Mouse (Mus musculus): ENCODE measurements at regions not wholly inside any gene's neighbourhood (a gene's known extent, or its start where the extent isn't known, plus 50 kb on each side); places are given as distances from the start of the nearest gene placed in this dataset.

DNA sequence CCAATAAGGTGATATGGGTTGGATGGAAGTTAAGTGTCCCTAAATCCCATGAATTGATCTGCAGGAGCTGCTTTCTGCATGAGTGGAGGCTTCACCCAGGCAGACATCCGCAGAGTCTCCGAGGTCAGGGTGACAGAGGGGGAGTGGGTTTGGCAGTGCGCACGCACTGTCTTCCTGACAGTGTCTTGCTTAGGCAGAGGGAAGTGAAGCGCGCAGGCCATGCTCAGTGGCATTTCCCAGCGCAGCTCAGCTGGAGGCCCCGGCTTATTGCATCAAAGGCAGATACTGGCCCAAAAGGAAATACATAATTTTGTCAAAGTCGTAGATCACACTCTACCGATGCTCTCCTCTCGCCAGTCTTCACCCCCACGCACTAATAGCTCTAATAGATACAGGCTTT lies 252.7 kb upstream of the Dnajc24 start:
- Histone ChIP-seq H3K4me3 (ENCODE audit: low read depth, low read length) (no peak overlapping the region), H3K27ac (ENCODE audit: low read depth, low read length) (no peak overlapping the region), H3K4me2 (ENCODE audit: low read depth) (no peak overlapping the region), H3K9me3 (ENCODE audit: control insufficient read depth, low read length) (no peaks in the 10 kb centered on the region), H3K27me3 (ENCODE audit: control insufficient read depth, insufficient read depth, low read length) (no peaks in the 10 kb centered on the region), H3K36me3 (ENCODE audit: control insufficient read depth, insufficient read depth, low read length) (no peaks in the 10 kb centered on the region), H3K9ac (ENCODE audit: low read length) (no peak overlapping the region), H3K4me1 (ENCODE audit: control insufficient read depth, insufficient read depth, low read length) (no peaks in the 10 kb centered on the region)
- peak; percentile 26 for DNase-seq (ENCODE audit: low spot score)
- 50% methylated on average over 12 of the region's 12 CpGs for WGBS
- ATAC-seq (ENCODE audit: insufficient read depth, low FRiP score, low TSS enrichment), result peak; percentile 73

DNA sequence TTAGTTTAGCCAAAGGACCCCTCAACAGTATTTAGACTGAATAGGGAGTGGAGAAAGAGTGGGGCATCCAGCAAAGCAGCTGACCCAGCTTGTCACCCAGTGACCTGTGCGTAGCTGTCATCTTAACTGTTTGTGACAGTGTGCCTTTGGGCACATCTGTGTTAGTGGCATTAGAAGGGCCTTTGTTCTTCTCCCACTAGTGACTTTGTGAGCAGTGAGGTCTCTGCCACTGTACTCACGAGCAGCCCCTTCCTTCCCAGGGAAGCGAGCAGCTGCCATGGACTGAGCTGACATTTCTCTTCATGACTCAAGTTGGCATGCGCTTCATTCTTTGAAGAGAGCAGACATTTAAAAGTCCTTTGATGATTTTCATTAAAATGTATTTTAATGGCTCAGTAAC lies 231.0 kb upstream of the Dnajc24 start:
- Histone ChIP-seq H3K36me3 (ENCODE audit: control insufficient read depth, insufficient read depth, low read length) (no peaks in the 10 kb centered on the region), H3K9ac (ENCODE audit: low read length) (no peak overlapping the region), H3K4me1 (ENCODE audit: control insufficient read depth, insufficient read depth, low read length) (no peaks in the 10 kb centered on the region), H3K9me3 (ENCODE audit: control insufficient read depth, low read length) (no peaks in the 10 kb centered on the region), H3K4me3 (ENCODE audit: low read depth, low read length) (no peak overlapping the region), H3K4me2 (ENCODE audit: low read depth) (no peak overlapping the region), H3K27ac (ENCODE audit: low read depth, low read length) (no peak overlapping the region), H3K27me3 (ENCODE audit: control insufficient read depth, insufficient read depth, low read length) (no peaks in the 10 kb centered on the region)
- WGBS, result 82% methylated on average over 4 of the region's 4 CpGs
- DNase-seq (ENCODE audit: low spot score) (no peak), ATAC-seq (ENCODE audit: insufficient read depth, low FRiP score, low TSS enrichment) (no peak)

DNA sequence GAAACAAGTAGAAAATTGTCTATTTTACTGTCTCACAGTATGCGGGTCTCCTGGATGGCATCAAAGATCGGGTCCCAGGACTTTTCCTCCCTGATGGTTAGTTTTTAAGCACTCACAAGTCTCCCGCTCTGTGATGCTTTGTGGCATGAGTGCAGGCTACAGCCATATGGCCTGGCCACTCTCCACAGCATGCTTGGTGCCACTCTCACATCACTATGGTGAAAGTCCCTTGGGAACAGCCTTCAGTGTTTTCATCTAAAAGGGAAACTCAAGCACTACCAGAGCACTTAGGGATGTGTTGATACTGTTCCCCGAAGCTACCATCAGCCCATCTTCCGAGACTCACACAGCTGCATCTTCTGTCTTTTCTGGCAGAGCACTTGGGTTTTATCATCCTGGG lies 227.8 kb upstream of the Dnajc24 start:
- Histone ChIP-seq H3K4me2 (ENCODE audit: low read depth) (no peak overlapping the region), H3K9me3 (ENCODE audit: control insufficient read depth, low read length) (no peaks in the 10 kb centered on the region), H3K27ac (ENCODE audit: low read depth, low read length) (no peak overlapping the region), H3K36me3 (ENCODE audit: control insufficient read depth, insufficient read depth, low read length) (no peaks in the 10 kb centered on the region), H3K27me3 (ENCODE audit: control insufficient read depth, insufficient read depth, low read length) (no peaks in the 10 kb centered on the region), H3K9ac (ENCODE audit: low read length) (no peak overlapping the region), H3K4me1 (ENCODE audit: control insufficient read depth, insufficient read depth, low read length) (no peaks in the 10 kb centered on the region), H3K4me3 (ENCODE audit: low read depth, low read length) (no peak overlapping the region)
- DNase-seq (ENCODE audit: low spot score), result no peak
- no peak for ATAC-seq (ENCODE audit: insufficient read depth, low FRiP score, low TSS enrichment)
- 85% methylated on average over 5 of the region's 5 CpGs for WGBS

DNA sequence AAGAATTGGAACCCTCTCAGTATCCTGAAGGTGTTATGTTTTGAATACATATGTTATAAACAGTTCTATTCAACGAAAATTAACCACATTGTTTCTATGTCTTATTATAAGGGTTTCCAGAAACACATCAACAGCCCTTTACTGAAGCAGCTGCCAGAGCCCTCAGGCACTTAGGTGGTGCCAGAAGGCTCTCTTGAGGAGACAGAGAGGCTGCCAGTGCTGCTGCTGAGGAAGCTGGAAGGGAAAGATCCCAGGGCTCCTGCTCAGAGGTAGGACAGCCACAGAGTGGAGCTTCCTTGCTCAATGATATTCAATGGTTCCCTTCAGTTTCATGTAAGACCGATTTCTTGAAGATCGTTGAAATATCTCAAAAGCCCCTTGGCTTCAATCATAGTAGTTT lies 226.7 kb upstream of the Dnajc24 start:
- Histone ChIP-seq H3K9ac (ENCODE audit: low read length) (no peak overlapping the region), H3K27me3 (ENCODE audit: control insufficient read depth, insufficient read depth, low read length) (no peaks in the 10 kb centered on the region), H3K4me3 (ENCODE audit: low read depth, low read length) (no peak overlapping the region), H3K4me1 (ENCODE audit: control insufficient read depth, insufficient read depth, low read length) (no peaks in the 10 kb centered on the region), H3K27ac (ENCODE audit: low read depth, low read length) (no peak overlapping the region), H3K36me3 (ENCODE audit: control insufficient read depth, insufficient read depth, low read length) (no peaks in the 10 kb centered on the region), H3K4me2 (ENCODE audit: low read depth) (no peak overlapping the region), H3K9me3 (ENCODE audit: control insufficient read depth, low read length) (no peaks in the 10 kb centered on the region)
- ATAC-seq (ENCODE audit: insufficient read depth, low FRiP score, low TSS enrichment) (no peak), DNase-seq (ENCODE audit: low spot score) (no peak)
- WGBS, result 78% methylated on average over 3 of the region's 3 CpGs

DNA sequence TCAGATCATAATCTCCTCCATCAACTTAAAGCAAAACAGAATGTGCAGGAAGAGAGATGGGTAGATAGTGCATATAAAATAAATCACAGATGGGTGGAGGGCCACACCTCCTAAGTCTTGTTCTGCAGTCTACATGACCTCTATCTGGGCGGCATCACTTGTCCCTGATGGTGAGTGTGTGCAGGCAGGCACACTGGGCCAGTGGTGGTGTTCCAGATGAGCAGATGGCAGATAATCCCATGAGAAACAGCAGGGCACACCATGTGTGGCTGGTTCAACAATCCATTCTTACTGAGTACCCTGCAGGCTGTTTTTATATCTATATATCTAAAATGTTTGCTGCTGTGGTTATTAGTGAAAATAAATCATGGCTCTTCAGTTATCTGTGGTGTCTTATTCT lies 224.9 kb upstream of the Dnajc24 start:
- H3K4me2 ChIP-seq (ENCODE audit: low read depth), result no peak overlapping the region
- no peaks in the 10 kb centered on the region for H3K9me3 ChIP-seq (ENCODE audit: control insufficient read depth, low read length)
- H3K36me3 ChIP-seq (ENCODE audit: control insufficient read depth, insufficient read depth, low read length), result no peaks in the 10 kb centered on the region
- 73% methylated on average over 1 of the region's 1 CpGs for WGBS
- no peak overlapping the region for H3K4me3 ChIP-seq (ENCODE audit: low read depth, low read length)
- H3K27ac ChIP-seq (ENCODE audit: low read depth, low read length), result no peak overlapping the region
- H3K4me1 ChIP-seq (ENCODE audit: control insufficient read depth, insufficient read depth, low read length), result no peaks in the 10 kb centered on the region
- no peak for DNase-seq (ENCODE audit: low spot score)
- ATAC-seq (ENCODE audit: insufficient read depth, low FRiP score, low TSS enrichment), result no peak
- H3K9ac ChIP-seq (ENCODE audit: low read length), result no peak overlapping the region
- H3K27me3 ChIP-seq (ENCODE audit: control insufficient read depth, insufficient read depth, low read length), result no peaks in the 10 kb centered on the region

DNA sequence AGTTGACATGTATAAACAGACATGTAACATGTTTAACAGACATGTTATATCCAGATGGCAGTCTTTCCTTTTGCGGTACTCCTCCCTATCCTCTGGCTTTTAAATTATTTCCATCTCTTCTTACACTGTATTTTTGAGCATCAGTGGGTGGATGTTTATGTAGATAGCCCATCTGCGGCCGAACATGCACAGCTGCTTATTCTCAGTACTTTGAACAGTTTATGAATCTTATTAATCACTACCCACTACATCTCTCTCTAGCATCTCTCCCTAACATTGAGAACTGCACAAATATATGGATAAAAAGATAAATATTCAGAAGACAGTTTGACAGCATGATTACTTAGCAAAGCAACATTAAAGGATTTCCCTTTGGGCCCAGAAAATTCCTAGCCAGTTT lies 212.8 kb upstream of the Dnajc24 start:
- 93% methylated on average over 3 of the region's 3 CpGs for WGBS

DNA sequence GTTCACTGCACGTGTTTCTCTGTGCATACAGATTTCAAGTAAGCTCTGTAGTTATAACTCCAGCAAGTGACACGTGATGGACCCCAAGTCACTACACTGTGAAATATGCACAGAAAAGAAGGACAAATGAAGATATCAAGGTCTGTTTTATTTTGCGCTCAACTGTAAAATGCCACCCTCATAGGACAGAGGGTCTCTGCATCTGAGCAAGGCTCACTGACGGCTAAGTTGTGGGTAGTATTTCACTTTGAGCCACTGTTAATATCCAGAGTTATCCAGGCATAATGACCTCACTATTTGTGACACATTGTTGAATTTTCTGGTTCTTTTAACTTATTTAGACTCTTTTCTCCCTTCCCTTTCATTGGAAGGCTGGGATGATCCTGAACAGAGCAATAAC lies 210.4 kb upstream of the Dnajc24 start:
- no peak for DNase-seq (ENCODE audit: low spot score)
- H3K27me3 ChIP-seq (ENCODE audit: control insufficient read depth, insufficient read depth, low read length), result peaks cover 3% of the 10 kb centered on the region; the same call in 1 of the 2 replicates
- no peak overlapping the region for H3K9ac ChIP-seq (ENCODE audit: low read length)
- H3K4me1 ChIP-seq (ENCODE audit: control insufficient read depth, insufficient read depth, low read length), result no peaks in the 10 kb centered on the region
- H3K9me3 ChIP-seq (ENCODE audit: control insufficient read depth, low read length), result no peaks in the 10 kb centered on the region
- WGBS, result 42% methylated on average over 4 of the region's 4 CpGs
- peak; percentile 38; the same call in 1 of the 2 replicates for ATAC-seq (ENCODE audit: insufficient read depth, low FRiP score, low TSS enrichment)
- H3K4me2 ChIP-seq (ENCODE audit: low read depth), result no peak overlapping the region
- no peaks in the 10 kb centered on the region for H3K36me3 ChIP-seq (ENCODE audit: control insufficient read depth, insufficient read depth, low read length)
- H3K27ac ChIP-seq (ENCODE audit: low read depth, low read length), result no peak overlapping the region
- no peak overlapping the region for H3K4me3 ChIP-seq (ENCODE audit: low read depth, low read length)

More for the DNA sequence above, 212.8 kb upstream of the Dnajc24 start:
- Histone ChIP-seq H3K9me3 (ENCODE audit: control insufficient read depth, low read length) (no peaks in the 10 kb centered on the region), H3K4me1 (ENCODE audit: control insufficient read depth, insufficient read depth, low read length) (no peaks in the 10 kb centered on the region), H3K9ac (ENCODE audit: low read length) (no peak overlapping the region), H3K4me2 (ENCODE audit: low read depth) (no peak overlapping the region), H3K4me3 (ENCODE audit: low read depth, low read length) (no peak overlapping the region), H3K27me3 (ENCODE audit: control insufficient read depth, insufficient read depth, low read length) (peaks cover 3% of the 10 kb centered on the region; the same call in 1 of the 2 replicates), H3K27ac (ENCODE audit: low read depth, low read length) (no peak overlapping the region), H3K36me3 (ENCODE audit: control insufficient read depth, insufficient read depth, low read length) (no peaks in the 10 kb centered on the region)
- ATAC-seq (ENCODE audit: insufficient read depth, low FRiP score, low TSS enrichment) (no peak), DNase-seq (ENCODE audit: low spot score) (no peak)

DNA sequence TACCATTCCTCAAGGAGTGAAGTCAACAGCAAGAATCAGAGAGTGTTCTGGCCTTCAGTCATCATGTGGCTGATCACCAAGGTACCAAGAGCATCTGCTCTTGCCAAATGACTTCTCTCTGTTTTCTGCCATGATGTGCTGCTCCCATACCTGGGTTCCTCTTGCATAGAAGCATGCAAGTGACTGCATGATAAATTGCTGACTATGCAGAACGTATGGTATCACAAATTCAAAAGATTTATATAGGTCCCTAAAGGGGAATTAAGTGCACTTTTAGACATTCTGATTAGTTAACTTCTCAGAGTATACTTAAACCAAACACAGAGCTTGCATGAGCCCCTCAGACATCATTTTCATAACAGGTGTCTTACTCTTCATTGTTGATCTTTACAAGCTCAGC lies 207.4 kb upstream of the Dnajc24 start:
- H3K9ac ChIP-seq (ENCODE audit: low read length), result no peak overlapping the region
- no peak overlapping the region for H3K27ac ChIP-seq (ENCODE audit: low read depth, low read length)
- WGBS, result 70% methylated on average over 1 of the region's 1 CpGs
- DNase-seq (ENCODE audit: low spot score), result no peak
- H3K4me3 ChIP-seq (ENCODE audit: low read depth, low read length), result no peak overlapping the region
- ATAC-seq (ENCODE audit: insufficient read depth, low FRiP score, low TSS enrichment), result no peak
- no peak overlapping the region for H3K4me2 ChIP-seq (ENCODE audit: low read depth)
- H3K27me3 ChIP-seq (ENCODE audit: control insufficient read depth, insufficient read depth, low read length), result peaks cover 3% of the 10 kb centered on the region; the same call in 1 of the 2 replicates
- no peaks in the 10 kb centered on the region for H3K36me3 ChIP-seq (ENCODE audit: control insufficient read depth, insufficient read depth, low read length)
- H3K9me3 ChIP-seq (ENCODE audit: control insufficient read depth, low read length), result no peaks in the 10 kb centered on the region
- no peaks in the 10 kb centered on the region for H3K4me1 ChIP-seq (ENCODE audit: control insufficient read depth, insufficient read depth, low read length)

DNA sequence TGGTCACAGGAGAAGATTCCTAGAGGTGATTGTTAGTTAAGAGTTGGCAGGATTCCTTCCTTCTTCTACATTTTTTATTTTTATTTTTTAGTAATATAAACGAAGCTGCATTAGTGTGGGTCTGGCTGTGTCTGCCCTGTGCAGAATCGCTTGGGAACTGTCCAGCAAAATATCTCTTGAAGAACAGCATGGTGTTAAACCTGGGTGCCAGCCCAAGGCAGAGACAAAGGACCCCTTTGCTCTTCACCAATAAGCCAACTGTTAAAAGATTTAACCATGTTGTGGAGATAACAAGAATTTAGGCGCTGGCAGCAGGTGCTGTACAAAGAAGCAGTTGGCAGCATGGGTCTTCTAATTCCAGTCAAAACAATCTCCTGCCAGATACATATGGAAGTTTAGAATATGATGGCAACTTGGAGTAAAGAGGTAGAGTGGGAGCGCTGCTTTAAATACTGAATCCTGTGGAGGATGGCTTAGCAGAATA lies 205.5 kb upstream of the Dnajc24 start:
- 76% methylated on average over 4 of the region's 4 CpGs for WGBS
- no peaks in the 10 kb centered on the region for H3K27me3 ChIP-seq (ENCODE audit: control insufficient read depth, insufficient read depth, low read length)
- no peaks in the 10 kb centered on the region for H3K4me1 ChIP-seq (ENCODE audit: control insufficient read depth, insufficient read depth, low read length)
- H3K27ac ChIP-seq (ENCODE audit: low read depth, low read length), result no peak overlapping the region
- no peak overlapping the region for H3K9ac ChIP-seq (ENCODE audit: low read length)
- no peak for DNase-seq (ENCODE audit: low spot score)
- ATAC-seq (ENCODE audit: insufficient read depth, low FRiP score, low TSS enrichment), result no peak
- no peaks in the 10 kb centered on the region for H3K9me3 ChIP-seq (ENCODE audit: control insufficient read depth, low read length)
- no peaks in the 10 kb centered on the region for H3K36me3 ChIP-seq (ENCODE audit: control insufficient read depth, insufficient read depth, low read length)
- H3K4me2 ChIP-seq (ENCODE audit: low read depth), result no peak overlapping the region
- H3K4me3 ChIP-seq (ENCODE audit: low read depth, low read length), result no peak overlapping the region
